Mouse (Mus musculus) embryo, embryonic 11.5 days (tissue): ENCODE measurements around the gene Cct3.
A peak's percentile ranks its signal among the peaks of the same experiment; 100 is the strongest.
"Not testable (repeated sequence)": the region's sequence is repeated elsewhere in the genome, so short reads cannot be mapped to it uniquely, and the experiment has no call there.

Experiments used
- DNase-seq: peaks from one replicate; pipeline ENCODE4 v3.0.0-alpha.2; 2012; ENCODE audit warnings: low read depth, low spot score

Cct3 gene

DNA sequence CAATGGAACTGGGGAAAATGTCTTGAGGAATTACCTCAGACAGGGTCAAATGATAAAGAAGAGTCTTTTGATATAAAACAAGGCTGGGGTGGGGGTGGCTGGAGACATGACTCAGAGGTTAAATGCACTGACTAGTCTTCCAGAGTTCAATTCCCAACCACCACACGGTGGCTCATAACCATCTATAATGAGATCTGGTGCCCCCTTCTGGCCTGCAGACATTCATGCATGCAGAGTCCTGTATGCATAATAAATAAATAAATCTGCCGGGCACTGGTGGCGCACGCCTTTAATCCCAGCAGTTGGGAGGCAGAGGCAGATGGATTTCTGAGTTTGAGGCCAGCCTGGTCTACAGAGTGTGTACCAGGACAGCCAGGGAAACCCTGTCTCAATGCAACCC lies 4.9 kb upstream of the Cct3 start:
- no peak for DNase-seq

DNA sequence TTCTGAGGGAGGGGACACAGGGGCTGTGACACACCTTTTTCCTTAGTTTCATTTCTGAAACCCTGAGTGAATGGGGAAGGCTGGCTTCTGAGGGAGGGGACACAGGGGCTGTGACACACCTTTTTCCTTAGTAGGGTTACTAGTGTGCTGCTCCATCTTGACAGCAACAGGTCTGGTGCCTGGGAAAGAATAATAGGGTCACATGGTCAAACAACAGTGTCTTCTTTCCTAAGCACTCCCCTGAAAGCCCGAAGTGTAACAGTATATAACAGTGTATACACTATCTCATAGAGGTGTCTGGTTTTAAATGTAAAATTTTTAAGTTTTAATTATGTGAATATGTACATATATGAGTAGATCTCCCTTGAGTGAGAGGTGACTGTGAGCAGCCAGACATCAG lies 1.6 kb upstream of the Cct3 start:
- not testable (repeated sequence) for DNase-seq

DNA sequence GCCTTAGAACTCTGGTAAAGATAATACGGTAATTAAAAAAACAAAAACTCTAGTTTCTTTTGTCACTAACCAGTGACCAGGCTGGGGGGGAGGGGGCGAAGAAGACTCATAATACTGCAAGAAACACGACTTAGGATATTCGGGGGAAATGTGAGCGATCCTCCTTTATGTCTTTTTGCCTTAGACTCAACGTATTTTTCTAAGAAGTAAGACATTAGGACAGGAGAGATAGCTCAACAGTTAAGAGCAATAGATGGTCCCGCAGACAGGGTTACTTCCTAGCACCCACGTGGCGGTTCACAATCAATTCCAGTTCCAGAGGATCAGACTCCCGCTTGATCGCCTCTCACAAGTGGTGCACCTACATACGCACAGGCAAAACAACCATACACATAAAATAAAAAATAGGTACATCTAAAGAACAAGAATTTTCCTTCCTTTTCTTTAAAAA lies 781 bp upstream of the Cct3 start:
- DNase-seq, result no peak

DNA sequence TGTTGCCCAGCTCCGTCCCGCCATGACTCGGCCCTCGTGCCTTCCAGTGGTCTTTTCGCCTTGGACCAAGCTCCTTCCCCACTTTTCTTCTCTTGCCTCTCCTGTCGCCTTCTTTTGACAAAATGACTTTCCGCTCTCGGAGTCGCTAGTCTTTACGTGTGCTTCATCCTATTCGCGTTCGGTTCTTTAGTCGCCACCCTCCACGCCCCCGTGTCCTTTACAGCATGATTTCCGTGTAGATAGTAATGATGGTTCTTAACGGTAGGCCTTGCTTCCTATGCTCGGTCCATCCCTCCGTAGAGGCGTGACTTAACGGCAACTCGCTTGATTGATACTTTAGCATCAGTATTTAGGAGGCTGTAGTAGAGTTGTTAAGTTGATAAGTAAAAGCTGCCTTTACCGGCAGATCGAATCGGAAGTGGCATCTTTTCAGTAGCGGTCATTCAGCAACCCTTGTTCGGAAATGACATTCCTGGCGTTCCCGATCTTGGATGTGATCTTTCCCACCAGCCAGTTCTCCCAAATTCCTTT lies 470 bp downstream of the Cct3 start:
- peak; percentile 11 for DNase-seq

DNA sequence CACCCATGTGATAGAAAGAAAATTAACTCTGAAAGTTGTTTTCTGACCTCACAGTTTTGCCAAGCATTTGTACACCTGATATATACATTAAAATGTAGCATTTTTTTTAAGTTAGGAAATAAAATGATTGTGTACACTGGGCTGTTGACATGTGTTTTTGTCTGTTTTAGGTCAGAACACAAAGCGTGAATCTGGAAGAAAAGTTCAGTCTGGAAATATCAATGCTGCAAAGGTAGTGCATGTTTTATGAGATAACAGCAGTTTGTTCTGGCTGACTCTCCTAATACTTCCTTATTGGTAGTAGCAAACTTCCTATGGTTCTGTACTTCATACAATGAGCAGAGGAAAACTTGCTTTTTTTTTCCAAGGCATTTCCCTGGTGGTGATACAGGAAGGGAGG lies 2.3 kb downstream of the Cct3 start:
- DNase-seq, result no peak

DNA sequence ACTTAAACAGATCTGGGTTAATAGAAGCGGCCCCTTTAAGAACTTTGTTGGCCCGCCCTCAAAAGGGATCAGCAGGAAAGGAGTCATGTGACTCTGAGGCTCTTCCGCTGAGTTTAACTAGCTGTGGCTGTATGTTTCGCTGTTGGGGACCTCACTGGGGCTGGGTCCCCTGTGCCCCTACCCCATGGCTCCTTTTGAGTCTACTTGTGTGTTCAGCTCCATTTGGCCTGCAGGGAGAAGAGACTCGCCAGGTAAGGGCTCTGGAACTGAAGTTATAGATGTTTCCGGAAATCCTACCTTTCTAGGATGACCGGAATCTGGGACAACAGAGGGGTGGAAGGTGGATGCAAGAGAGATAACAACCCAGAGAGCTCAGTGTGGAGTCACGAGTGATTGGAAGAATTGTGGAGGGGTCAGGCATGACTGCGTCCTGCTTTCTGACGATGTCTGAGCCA lies 28.1 kb downstream of the Cct3 start, which contains the start of gene Glmp:
Gene Glmp, plus strand, starts transcription at position 73 of the 455 bp plus-strand sequence.
- peak; percentile 32 for DNase-seq

DNA sequence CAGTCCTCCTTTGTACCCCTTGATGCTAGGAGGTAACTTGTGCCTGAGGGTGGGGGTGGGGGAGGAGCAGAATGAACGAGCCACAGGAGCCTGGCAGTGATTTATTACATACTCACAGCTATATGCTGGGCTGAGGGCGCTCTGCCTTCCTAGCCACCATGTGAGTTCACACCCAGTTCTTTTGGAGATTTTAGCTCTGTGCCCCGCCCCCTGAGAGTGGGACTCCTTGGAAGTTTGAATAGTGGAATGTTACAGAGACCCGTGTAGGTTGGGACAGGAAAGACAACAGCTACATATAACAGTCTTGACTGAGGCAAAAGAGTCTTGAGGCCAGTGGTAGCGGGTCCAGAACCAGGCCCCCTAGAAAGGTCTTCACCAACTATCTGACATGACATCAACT lies 32.0 kb downstream of the Cct3 start:
- DNase-seq, result no peak

DNA sequence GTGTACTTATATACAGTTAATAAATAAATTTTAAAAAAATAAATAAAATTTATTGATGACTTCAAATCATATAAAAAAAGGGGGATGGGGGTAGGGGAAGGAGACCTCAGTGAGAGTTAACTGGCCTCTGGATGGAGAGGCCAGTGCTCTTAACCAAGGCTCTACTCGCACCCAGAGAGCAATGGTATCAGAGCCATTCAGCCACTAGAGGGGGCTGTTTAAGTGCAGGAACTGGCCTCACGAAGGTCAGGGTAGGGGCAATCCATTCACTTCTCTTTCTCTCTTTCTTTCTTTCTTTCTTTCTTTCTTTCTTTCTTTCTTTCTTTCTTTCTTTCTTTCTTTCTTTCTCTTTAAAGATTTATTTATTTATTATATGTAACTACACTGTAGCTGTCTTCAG lies 34.4 kb downstream of the Cct3 start:
- DNase-seq, result peak; percentile 14

DNA sequence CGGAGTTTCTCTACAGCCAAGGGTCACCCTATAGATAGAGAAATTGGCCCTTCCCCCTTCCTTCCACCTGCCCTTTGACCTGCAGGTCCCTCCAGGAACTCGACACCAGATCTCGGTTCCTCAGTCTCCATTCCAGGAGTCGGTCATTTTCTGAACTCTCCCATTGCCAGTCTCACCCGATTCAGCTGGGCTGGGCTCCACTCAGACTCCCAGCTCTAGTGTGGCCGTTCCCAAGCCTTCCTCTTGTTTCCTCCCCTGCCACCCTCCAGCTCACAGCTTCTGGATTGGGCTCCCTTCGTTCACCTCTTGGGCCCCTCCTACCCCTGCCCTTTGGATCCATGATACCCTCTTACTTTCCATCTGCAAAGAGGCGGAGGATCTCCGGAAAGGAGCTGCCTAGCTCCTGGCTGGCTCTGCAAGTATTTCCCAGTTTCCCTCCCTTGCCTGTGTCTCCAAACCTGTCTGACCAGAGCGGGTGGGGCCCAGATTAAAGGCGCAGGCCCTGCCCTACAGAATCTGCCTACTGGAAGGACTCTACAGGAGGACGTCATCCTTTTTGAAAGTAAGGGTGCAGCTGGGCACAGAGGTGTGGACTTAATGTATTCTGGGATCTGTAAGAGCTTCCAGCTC lies 37.2 kb downstream of the Cct3 start:
- no peak for DNase-seq

DNA sequence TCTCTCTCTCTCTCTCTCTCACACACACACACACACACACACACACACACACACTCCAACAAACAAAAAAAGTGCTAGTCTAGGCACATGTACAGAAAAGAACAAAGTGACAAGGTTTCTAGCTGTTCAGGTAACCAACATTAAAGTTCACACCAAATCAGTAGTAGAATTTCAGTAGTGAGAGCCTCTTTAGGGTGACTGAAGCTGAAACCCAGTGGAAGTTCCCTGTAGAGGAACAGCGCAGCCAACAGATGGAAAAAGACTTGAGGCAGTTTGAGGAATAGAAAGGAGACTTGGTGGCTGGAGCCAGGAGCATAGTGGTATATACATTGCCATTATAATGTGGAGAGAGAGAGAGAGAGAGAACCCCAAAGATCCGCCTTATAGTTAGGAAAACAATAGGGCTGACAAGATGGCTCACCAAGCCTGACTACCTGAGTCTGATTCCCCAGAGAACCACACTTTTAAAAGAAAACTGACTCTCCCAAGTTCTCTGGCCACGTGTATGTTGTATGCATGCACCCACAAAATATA lies 38.1 kb downstream of the Cct3 start:
- DNase-seq, result no peak

DNA sequence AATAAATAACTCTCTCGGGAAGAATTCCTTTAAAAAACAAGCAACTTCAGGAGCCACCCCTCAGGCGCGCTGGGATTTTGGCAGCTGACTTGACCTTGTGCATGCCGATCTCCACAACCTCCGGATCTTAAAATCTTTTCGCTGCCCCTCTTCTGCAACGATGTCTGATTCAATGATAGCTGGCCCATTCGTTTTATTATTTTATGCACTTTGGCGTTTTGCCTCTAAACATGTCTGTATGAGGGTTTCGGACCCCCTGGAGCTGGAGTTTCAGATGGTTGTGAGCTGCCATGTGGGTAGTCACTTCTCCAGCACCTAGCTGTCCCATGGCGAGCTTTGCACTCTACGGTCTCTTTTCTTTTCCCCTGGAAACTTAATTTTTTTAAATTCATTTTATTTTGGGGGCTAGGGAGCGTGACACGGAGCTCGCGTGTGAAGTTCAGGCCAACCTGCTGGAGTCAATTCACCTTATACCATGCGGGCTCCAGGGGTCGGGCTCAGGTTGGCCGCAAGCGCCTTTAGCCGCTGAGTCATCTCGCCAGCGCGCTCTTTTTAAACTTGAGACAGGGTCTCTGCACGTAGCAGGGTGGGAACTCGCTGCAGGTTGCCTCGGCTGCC lies 38.6 kb downstream of the Cct3 start:
- no peak for DNase-seq

DNA sequence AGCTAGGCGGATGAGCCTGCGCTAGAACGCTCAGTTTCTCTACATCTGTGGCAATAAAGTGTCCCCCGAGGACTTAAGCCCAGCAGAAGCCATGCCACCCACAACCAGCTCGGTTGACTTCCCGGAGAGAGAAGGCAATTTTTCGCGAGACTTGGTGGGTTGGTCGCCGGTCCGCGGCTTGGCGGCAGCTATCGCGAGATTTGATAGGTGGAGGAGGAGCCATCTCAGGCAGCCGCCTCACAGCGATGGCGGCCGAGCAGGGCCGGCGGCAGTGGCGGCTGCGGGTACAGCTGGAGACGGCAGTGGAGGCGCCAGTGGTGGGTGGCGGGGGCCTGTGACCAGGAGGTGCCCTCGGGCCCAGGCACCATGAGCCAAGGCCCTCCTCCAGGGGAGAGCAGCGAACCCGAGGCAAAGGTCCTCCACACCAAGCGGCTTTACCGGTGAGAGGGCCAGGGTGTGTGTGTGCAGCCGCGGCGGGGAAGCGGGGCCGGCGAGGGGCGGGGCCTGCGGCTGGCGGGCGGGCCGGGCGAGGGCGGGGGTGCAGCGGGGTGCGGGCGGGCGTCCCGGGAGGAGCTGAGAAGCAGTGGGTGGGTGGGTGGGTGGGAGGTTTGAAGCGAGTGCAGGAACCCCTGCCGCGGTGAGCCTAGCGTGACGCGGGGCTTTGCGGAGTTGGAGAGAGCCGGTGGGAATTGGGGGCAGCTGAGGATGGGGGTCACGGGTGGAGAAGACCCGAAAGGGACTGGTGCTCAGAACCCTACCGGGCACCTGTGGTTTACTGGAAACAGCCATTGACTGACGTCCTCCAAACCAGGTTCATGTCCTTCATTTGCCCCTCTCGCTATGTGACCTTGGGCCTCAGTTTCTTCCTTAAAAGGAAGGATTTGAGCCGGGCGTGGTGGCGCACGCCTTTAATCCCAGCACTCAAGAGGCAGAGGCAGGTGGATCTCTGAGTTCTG lies 39.4 kb downstream of the Cct3 start, which contains the start of the genes Tmem79 and Smg5:
Gene Tmem79, minus strand, starts transcription at position 91 of the 956 bp plus-strand sequence.
Gene Smg5, plus strand, starts transcription at position 203 of the 956 bp plus-strand sequence.
- DNase-seq, result peak; percentile 91

DNA sequence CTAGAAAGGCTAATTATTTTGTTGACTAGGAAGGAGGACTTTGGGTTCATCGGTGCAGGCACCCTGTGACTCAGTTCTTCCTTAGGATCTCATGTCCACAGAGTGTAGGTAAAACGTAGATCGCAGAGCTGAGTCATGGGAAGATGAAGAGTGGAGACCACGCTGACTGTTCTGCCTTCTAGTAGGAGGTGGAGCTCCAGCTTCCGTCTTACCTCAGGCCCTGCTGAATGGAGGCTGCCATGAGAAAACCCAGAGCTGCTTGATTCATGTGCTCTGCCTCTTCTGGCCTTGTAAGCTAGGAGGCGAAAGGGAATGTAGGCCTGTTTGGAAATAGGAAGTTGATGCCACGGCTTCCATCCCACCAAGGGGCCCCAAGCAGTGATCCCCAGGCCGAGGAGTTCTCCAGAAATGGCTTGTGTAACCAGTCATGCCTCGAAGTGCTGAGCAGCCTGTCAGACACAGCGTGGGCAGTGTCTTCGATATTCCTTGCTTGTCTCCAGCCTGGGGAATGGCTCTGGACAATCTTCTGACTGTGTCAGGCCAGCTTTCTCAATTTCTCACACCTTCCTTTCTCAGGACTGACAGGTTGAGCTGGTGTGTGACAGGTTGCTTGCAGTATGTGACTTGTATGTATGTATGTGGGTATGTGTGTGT lies 40.6 kb downstream of the Cct3 start:
- DNase-seq, result no peak

DNA sequence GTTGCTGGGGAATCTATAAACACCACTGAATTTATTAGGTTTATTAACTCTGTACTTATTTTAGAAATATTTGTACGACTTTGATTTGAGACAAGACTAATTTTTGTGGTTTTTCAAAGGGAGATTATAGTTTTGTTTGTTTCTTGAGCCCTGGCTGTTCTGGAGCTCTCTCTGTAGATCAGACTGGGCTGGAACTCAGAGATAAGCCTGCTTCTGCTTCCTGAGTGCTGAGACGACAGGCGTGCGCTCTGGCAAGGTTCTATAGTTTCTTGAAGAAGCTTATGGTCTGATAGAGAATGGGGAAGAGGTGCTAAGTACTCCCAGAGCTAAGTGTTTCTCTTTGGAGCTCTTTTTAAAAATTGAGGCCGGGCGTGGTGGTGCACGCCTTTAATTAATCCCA lies 41.4 kb downstream of the Cct3 start:
- DNase-seq, result no peak

DNA sequence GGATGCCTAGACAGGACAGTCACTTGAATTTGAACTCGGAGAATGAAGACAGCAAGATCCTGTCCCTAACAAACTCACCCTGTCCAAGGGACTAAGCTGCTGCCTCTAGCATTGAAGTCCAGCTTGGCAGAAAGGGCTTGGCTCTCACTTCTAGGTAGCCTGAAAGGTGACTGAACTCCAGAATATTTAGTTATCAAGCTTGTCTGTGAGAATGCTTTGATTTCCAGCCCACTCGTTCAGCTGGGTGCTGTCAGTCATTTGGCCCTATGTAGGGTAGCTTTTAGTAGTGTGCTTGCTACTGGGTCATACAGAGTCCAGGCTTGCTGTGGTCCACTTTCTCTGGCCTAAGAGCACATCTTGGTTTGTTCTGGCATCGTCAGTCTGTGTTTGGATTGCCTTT lies 42.1 kb downstream of the Cct3 start:
- no peak for DNase-seq

DNA sequence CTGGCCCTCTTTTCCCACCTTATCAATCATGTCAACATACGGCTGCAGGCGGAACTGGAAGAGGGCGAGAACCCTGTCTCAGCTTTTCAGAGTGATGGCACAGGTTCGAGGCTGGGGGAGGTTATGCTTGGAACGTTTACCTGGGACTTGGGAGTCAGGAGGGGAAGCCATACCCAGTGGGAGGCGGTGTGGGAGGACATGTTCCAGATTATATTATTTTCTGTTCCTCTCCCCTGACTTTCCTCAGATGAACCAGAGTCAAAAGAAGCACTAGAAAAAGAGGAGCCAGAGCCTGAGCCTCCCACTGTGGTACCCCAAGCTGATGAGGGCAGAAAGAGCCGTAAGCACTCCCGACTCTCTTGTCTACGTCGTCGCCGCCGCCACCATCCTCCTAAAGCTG lies 53.8 kb downstream of the Cct3 start:
- DNase-seq, result no peak

DNA sequence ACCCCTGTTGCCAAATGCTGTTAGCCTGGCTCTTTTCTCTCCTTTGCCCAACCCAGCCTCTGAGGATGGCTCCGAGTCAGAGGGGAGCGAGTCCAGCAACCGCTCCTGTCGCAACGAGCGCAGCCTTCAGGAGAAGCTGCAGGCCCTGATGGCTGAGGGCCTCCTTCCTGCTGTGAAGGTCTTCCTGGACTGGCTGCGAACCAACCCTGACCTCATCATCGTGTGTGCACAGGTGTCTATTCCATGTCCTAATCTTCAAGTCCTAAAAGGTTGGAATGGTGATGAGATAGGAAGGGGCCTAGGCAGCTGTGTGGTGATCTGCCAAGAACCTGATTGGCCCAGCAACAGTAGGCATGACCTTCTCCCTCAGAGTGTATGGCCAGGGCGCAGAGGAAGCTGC lies 56.0 kb downstream of the Cct3 start:
- no peak for DNase-seq

DNA sequence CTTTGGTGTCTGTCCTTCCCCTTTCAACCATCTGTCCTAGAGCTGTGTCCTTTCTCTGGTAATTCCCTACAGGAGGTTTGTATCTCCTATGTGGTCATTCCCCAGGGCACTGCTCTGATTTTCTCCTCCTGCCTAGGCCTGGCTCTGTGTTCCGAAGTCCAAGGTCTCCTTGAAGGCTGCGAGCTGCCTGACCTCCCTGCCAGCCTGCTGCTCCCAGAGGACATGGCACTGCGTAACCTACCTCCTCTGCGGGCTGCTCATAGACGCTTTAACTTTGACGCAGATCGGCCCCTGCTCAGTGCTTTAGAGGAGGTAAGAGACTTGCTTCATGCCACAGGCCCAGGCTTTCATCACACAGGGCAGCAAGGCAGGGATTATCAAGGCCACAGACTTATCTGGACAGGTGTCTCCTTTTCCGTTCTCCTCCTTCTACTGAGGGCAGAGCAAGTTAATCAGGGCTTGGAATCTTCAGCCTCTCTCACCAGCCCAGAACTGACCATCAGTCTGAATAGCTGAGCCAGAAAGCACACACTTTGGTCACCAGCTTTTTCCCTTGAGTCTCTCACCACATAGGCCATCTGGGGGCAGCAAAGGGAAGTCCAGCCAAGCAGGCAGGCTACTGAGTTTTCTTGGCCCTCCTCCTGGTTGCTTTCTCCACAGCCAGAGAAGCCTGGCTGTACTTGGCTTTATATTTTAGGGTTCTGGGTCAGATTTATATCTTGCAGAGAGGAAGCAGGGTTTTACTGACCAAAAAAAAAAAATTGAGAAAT lies 57.7 kb downstream of the Cct3 start:
- no peak for DNase-seq

DNA sequence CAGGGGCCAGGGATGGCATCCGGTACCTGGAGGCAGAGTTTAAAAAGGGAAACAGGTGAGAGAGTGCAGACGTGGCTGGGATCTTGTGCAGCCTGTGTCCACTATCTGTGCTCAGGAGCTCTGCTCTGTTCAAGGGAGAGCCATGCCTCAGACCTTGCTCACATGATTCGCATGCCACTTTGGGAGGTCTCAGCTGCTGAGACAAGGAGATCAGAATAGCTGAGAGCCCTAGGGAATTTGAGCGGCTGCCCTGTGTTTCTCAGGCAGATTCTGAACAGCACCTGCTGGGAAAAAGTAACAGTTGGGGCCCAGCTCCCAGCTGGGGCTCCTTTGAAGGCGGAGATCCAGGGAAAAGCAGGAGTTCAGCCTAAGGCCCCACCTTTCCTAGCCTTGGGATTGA lies 62.7 kb downstream of the Cct3 start:
- no peak for DNase-seq

DNA sequence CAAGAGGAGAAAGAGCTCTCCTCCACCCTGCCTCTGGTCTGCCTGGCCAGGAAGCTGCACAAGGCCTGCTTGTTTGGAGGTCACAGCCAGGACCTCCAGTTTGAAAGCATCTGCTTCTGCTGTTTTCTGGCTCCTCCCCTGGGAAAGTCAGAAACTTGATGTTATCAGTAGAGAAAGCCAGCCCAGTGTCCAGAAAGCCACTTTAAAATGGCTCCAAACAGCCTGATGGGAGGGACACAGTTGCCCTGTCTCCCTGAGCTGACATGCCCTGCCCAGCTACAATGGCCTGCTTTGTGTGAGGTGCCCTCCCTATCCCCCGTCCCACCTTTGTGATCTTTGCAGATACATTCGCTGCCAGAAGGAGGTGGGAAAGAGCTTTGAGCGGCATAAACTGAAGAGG lies 63.1 kb downstream of the Cct3 start:
- no peak for DNase-seq
